Comparison of ENCODE assay signal across 22 mouse cellular contexts in the genomic region with DNA sequence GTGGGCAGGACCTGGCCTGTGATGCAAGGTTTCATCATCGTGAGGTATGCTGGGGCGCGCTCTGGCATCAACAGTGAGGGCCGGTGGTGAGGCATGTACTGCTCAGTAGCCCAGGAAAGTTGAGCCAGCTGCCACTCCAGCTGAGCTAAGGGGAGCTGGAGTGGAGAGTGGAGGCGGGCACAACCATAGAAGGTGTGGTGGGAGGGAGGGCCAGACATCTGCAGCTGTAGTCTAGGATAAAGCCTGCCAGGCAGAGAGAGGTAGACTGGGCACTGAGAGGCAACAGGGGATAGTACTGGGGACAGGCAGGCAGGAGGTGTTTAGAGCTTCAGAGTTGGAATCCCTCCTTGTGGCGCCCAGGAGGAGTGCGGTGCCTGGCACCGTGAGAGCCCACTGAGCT. TPM values are rescaled to one million over a fixed set of nuclear protein-coding genes. Genes with fewer than 3 reads are reported as not detected.
DNase-seq lines count a peak whose midpoint lies in the region; ATAC-seq and TF ChIP-seq lines count a peak whose summit lies in the region.
"Had no signal": no experiment of that assay in that cellular context is flagged by ENCODE, and none has a peak within 500 bp of the region (broad histone marks: within the 10 kb centered on the region; RNA-seq: fewer than 3 reads in every experiment).

No protein-coding gene starts in this region.

- peak; percentile 41 for DNase-seq in forebrain, embryonic 11.5 days (ENCODE audit: low spot score)
- no peak for DNase-seq in forebrain, embryonic 14.5 days (ENCODE audit: low spot score)
- peak; percentile 28 for DNase-seq in MN1 (ENCODE audit: low spot score)
- DNase-seq in liver, embryonic 14.5 days (ENCODE audit: low read depth in 3 of 3, low spot score in 3 of 3), result no peak
- DNase-seq in spleen, postnatal 10 days (ENCODE audit: low spot score in 2 of 2), result peak; percentile 71 to 78
- no peak for DNase-seq in adrenal gland, postnatal 36 days
- no peak for DNase-seq in adrenal gland, postnatal 14 days
- no peak for DNase-seq in gastrocnemius, postnatal 4 days (ENCODE audit: low spot score in 2 of 2)
- DNase-seq: cerebellum, adult 18-20 months; gastrocnemius, postnatal 14 days; heart, postnatal 4 days; kidney, adult 8-10 months; lung, postnatal 10 days; right cerebral cortex, adult 18-20 months; thymus, postnatal 25 days had no signal

- WGBS in forebrain, embryonic 11.5 days, result 92% methylated on average over 8 of the region's 8 CpGs
- 94% methylated on average over 8 of the region's 8 CpGs for WGBS in forebrain, embryonic 14.5 days
- WGBS in liver, embryonic 14.5 days (ENCODE audit: insufficient replicate concordance), result 83% methylated on average over 8 of the region's 8 CpGs

- no peak for TF ChIP-seq EP300 in liver, embryonic 14.5 days (IDR thresholded peaks at IDR 0.05; ENCODE audit: low read depth)

- no peaks in the 10 kb centered on the region for H3K27me3 ChIP-seq in forebrain, embryonic 11.5 days (ENCODE audit: control insufficient read depth, insufficient read depth, low read length)
- no peaks in the 10 kb centered on the region for H3K27me3 ChIP-seq in forebrain, embryonic 14.5 days (replicated peaks; ENCODE audit: control insufficient read depth, insufficient read depth, low read length)
- H3K27me3 ChIP-seq in liver, embryonic 14.5 days (ENCODE audit: control insufficient read depth, insufficient read depth, low read length), result no peaks in the 10 kb centered on the region
- H3K27me3 ChIP-seq: CH12.LX; embryonic facial prominence, embryonic 15.5 days had no signal

- no peak overlapping the region for H3K4me3 ChIP-seq in forebrain, embryonic 11.5 days (ENCODE audit: low read depth, low read length)
- no peak overlapping the region for H3K4me3 ChIP-seq in forebrain, embryonic 14.5 days (ENCODE audit: low read depth, low read length)
- H3K4me3 ChIP-seq in liver, embryonic 14.5 days (ENCODE audit: insufficient read depth in 1 of 2, low read depth in 2 of 2, low read length in 2 of 2), result no peak overlapping the region
- H3K4me3 ChIP-seq: embryonic facial prominence, embryonic 15.5 days; myocyte had no signal

- no peaks in the 10 kb centered on the region for H3K9me3 ChIP-seq in forebrain, embryonic 11.5 days (ENCODE audit: control insufficient read depth, low read length)
- H3K9me3 ChIP-seq in forebrain, embryonic 14.5 days (replicated peaks; ENCODE audit: control insufficient read depth, low read length), result no peaks in the 10 kb centered on the region
- H3K9me3 ChIP-seq in liver, embryonic 14.5 days (ENCODE audit: control insufficient read depth, low read length), result no peaks in the 10 kb centered on the region
- H3K9me3 ChIP-seq: embryonic facial prominence, embryonic 15.5 days had no signal

- H3K4me1 ChIP-seq in forebrain, embryonic 11.5 days (replicated peaks; ENCODE audit: control insufficient read depth, insufficient read depth, low read length), result no peaks in the 10 kb centered on the region
- no peaks in the 10 kb centered on the region for H3K4me1 ChIP-seq in forebrain, embryonic 14.5 days (ENCODE audit: control insufficient read depth, insufficient read depth, low read length)
- peaks cover 22 to 34% of the 10 kb centered on the region in 2 experiments for H3K4me1 ChIP-seq in liver, embryonic 14.5 days (replicated peaks; ENCODE audit: control insufficient read depth in 2 of 2, insufficient read depth in 2 of 2, low read length in 1 of 2)
- H3K4me1 ChIP-seq: embryonic facial prominence, embryonic 15.5 days had no signal

- H3K27ac ChIP-seq in forebrain, embryonic 11.5 days (ENCODE audit: low read depth, low read length), result no peak overlapping the region
- H3K27ac ChIP-seq in forebrain, embryonic 14.5 days (ENCODE audit: low read depth, low read length), result no peak overlapping the region
- H3K27ac ChIP-seq in liver, embryonic 14.5 days, result peak overlapping the region; percentile 69
- H3K27ac ChIP-seq: embryonic facial prominence, embryonic 15.5 days; hindbrain, postnatal 0 days had no signal

- no peak for ATAC-seq in forebrain, embryonic 11.5 days (replicated peaks; ENCODE audit: low FRiP score)
- ATAC-seq in forebrain, embryonic 14.5 days, result no peak
- peak; percentile 63 for ATAC-seq in liver, embryonic 14.5 days (ENCODE audit: insufficient read depth)
- ATAC-seq: hindbrain, postnatal 0 days had no signal

- H3K36me3 ChIP-seq in forebrain, embryonic 11.5 days (ENCODE audit: control insufficient read depth, insufficient read depth, low read length), result no peaks in the 10 kb centered on the region
- H3K36me3 ChIP-seq in forebrain, embryonic 14.5 days (ENCODE audit: control insufficient read depth, insufficient read depth, low read length), result peaks cover 44% of the 10 kb centered on the region
- H3K36me3 ChIP-seq in liver, embryonic 14.5 days (replicated peaks; ENCODE audit: control insufficient read depth, insufficient read depth, low read depth), result peaks cover 36% of the 10 kb centered on the region

- 0 out of 2 replicates have a peak, but pooled peaks have one; percentile 36 for TF ChIP-seq CTCF in liver, embryonic 14.5 days (IDR thresholded peaks at IDR 0.05; ENCODE audit: low read depth)

- no peak overlapping the region for H3K4me2 ChIP-seq in forebrain, embryonic 11.5 days (ENCODE audit: low read depth, low read length, severe bottlenecking)
- no peak overlapping the region for H3K4me2 ChIP-seq in forebrain, embryonic 14.5 days (ENCODE audit: low read length)
- H3K4me2 ChIP-seq in liver, embryonic 14.5 days (ENCODE audit: low read depth), result peak overlapping the region; percentile 36
- H3K4me2 ChIP-seq: embryonic facial prominence, embryonic 15.5 days; heart, embryonic 11.5 days; midbrain, embryonic 11.5 days had no signal

- no peak overlapping the region for H3K9ac ChIP-seq in forebrain, embryonic 11.5 days (ENCODE audit: low read length)
- H3K9ac ChIP-seq in forebrain, embryonic 14.5 days (ENCODE audit: low read length), result no peak overlapping the region
- peak overlapping the region; percentile 0; the same call in 1 of the 2 replicates for H3K9ac ChIP-seq in liver, embryonic 14.5 days (replicated peaks)
- H3K9ac ChIP-seq: embryonic facial prominence, embryonic 15.5 days had no signal

RNA-seq across cellular contexts. Expression of a gene that starts 5.7 kb away (rescaled TPM):
- polyA plus RNA-seq in forebrain, embryonic 11.5 days (2014; fragmentation: Nextera tagmentation; extraction: Ambion mirVana), result not detected in 2 replicates
- 0.17 and 0.25 TPM in 2 replicates for polyA plus RNA-seq in forebrain, embryonic 14.5 days (2014; fragmentation: Nextera tagmentation; extraction: Ambion mirVana)
- polyA plus RNA-seq in liver, embryonic 14.5 days (2012; rRNA removed), result 3.4 and 4.3 TPM in 2 replicates
- 4.7 and 6.3 TPM in 2 replicates for polyA plus RNA-seq in liver, embryonic 14.5 days (2014; fragmentation: Nextera tagmentation; extraction: Ambion mirVana)
- total RNA-seq in adrenal gland, postnatal 36 days (2021), result 1 to 10 TPM; 4.1 to 4.3 TPM
- total RNA-seq in adrenal gland, postnatal 14 days (2021), result 1.2 and 12.2 TPM in 2 replicates
- 1 to 10 TPM; 3.1 to 6.4 TPM for total RNA-seq in gastrocnemius, postnatal 4 days (2021)
- polyA plus RNA-seq: brain, embryonic 14.5 days; heart, embryonic 11.5 days; myocyte had no signal

RNA-seq across cellular contexts. Expression of a gene that starts 9.9 kb away (rescaled TPM):
- polyA plus RNA-seq in forebrain, embryonic 11.5 days (2014; fragmentation: Nextera tagmentation; extraction: Ambion mirVana), result 18.2 and 19.3 TPM in 2 replicates
- 18.4 and 19.2 TPM in 2 replicates for polyA plus RNA-seq in forebrain, embryonic 14.5 days (2014; fragmentation: Nextera tagmentation; extraction: Ambion mirVana)
- 18.6 and 24.0 TPM in 2 replicates for polyA plus RNA-seq in liver, embryonic 14.5 days (2012; rRNA removed)
- polyA plus RNA-seq in liver, embryonic 14.5 days (2014; fragmentation: Nextera tagmentation; extraction: Ambion mirVana), result 37.2 and 40.1 TPM in 2 replicates
- total RNA-seq in adrenal gland, postnatal 36 days (2021), result 10 to 100 TPM; 22.7 to 39.8 TPM
- total RNA-seq in adrenal gland, postnatal 14 days (2021), result 40.6 and 43.0 TPM in 2 replicates
- total RNA-seq in gastrocnemius, postnatal 4 days (2021), result 10 to 100 TPM; 26.4 to 29.0 TPM

RNA-seq across cellular contexts. Expression of a gene that starts 20.1 kb away (rescaled TPM):
- polyA plus RNA-seq in forebrain, embryonic 11.5 days (2014; fragmentation: Nextera tagmentation; extraction: Ambion mirVana), result 25.4 and 26.7 TPM in 2 replicates
- polyA plus RNA-seq in forebrain, embryonic 14.5 days (2014; fragmentation: Nextera tagmentation; extraction: Ambion mirVana), result 49.7 and 52.8 TPM in 2 replicates
- polyA plus RNA-seq in liver, embryonic 14.5 days (2012; rRNA removed), result 49.8 and 65.9 TPM in 2 replicates
- 109 and 120 TPM in 2 replicates for polyA plus RNA-seq in liver, embryonic 14.5 days (2014; fragmentation: Nextera tagmentation; extraction: Ambion mirVana)
- total RNA-seq in adrenal gland, postnatal 36 days (2021), result 100 to 1,000 TPM in 1 of 2 experiments, 10 to 100 TPM in 1; 97.1 to 102 TPM
- 122 and 150 TPM in 2 replicates for total RNA-seq in adrenal gland, postnatal 14 days (2021)
- total RNA-seq in gastrocnemius, postnatal 4 days (2021), result 10 to 100 TPM; 65.5 to 68.8 TPM

RNA-seq across cellular contexts. Expression of a gene that starts 26.1 kb away (rescaled TPM):
- 71.9 and 82.0 TPM in 2 replicates for polyA plus RNA-seq in forebrain, embryonic 11.5 days (2014; fragmentation: Nextera tagmentation; extraction: Ambion mirVana)
- 89.6 and 96.1 TPM in 2 replicates for polyA plus RNA-seq in forebrain, embryonic 14.5 days (2014; fragmentation: Nextera tagmentation; extraction: Ambion mirVana)
- 30.8 and 33.1 TPM in 2 replicates for polyA plus RNA-seq in liver, embryonic 14.5 days (2012; rRNA removed)
- 76.7 and 80.1 TPM in 2 replicates for polyA plus RNA-seq in liver, embryonic 14.5 days (2014; fragmentation: Nextera tagmentation; extraction: Ambion mirVana)
- 10 to 100 TPM; 47.7 to 57.9 TPM for total RNA-seq in adrenal gland, postnatal 36 days (2021)
- 39.5 and 48.8 TPM in 2 replicates for total RNA-seq in adrenal gland, postnatal 14 days (2021)
- 10 to 100 TPM; 19.2 to 21.4 TPM for total RNA-seq in gastrocnemius, postnatal 4 days (2021)

RNA-seq across cellular contexts. Expression of a gene that starts 26.4 kb away (rescaled TPM):
- polyA plus RNA-seq in forebrain, embryonic 11.5 days (2014; fragmentation: Nextera tagmentation; extraction: Ambion mirVana), result 44.7 and 47.3 TPM in 2 replicates
- 78.3 and 85.0 TPM in 2 replicates for polyA plus RNA-seq in forebrain, embryonic 14.5 days (2014; fragmentation: Nextera tagmentation; extraction: Ambion mirVana)
- polyA plus RNA-seq in liver, embryonic 14.5 days (2012; rRNA removed), result 26.3 and 28.4 TPM in 2 replicates
- polyA plus RNA-seq in liver, embryonic 14.5 days (2014; fragmentation: Nextera tagmentation; extraction: Ambion mirVana), result 37.5 and 40.2 TPM in 2 replicates
- total RNA-seq in adrenal gland, postnatal 36 days (2021), result 10 to 100 TPM; 31.2 to 34.7 TPM
- 30.2 and 34.6 TPM in 2 replicates for total RNA-seq in adrenal gland, postnatal 14 days (2021)
- 10 to 100 TPM; 29.0 to 32.3 TPM for total RNA-seq in gastrocnemius, postnatal 4 days (2021)

Comparison
In these comparisons a context has a peak if more than half of its experiments do, and no peak if none do; other contexts are left out.
1. DNase-seq: peak in forebrain, embryonic 11.5 days (single experiment), MN1 (single experiment) and spleen, postnatal 10 days (2 of 2); none in forebrain, embryonic 14.5 days (single experiment), liver, embryonic 14.5 days (0 of 3), adrenal gland, postnatal 36 days (0 of 2), adrenal gland, postnatal 14 days (single experiment) and gastrocnemius, postnatal 4 days (0 of 2).